Mouse (Mus musculus) MEL (cell line): ENCODE data around the gene Naaladl2. TPM values are rescaled to one million over a fixed set of nuclear protein-coding genes. Genes with fewer than 3 reads are reported as not detected.
A peak's percentile ranks its signal among the peaks of the same experiment; 100 is the strongest.

Experiments
- DNase-seq: peaks from one replicate; pipeline ENCODE4 v3.0.0; 2011; ENCODE audit warnings: low read depth, low spot score
- H3K27ac ChIP-seq: 2 replicates; pipeline ENCODE4 v1.5.1; 2012; ENCODE audit warnings: low read depth, mild to moderate bottlenecking, control low read depth, low read length, moderate library complexity; ENCODE audit not compliant: control insufficient read depth
- H3K27me3 ChIP-seq, 2 experiments: fragments of 150-350 bp in 1 of 2; sonication (generic) in 1 of 2; 2 replicates each; pipeline ENCODE4 v1.6.1; 2012; ENCODE audit warnings: low read length in 2 of 2, mild to moderate bottlenecking in 2 of 2, improper control_type of control experiment in 1 of 2, moderate library complexity in 1 of 2; ENCODE audit not compliant: insufficient read depth in 2 of 2, control insufficient read depth in 1 of 2
- H3K36me3 ChIP-seq, 2 experiments: 2 replicates each; pipeline ENCODE4 v1.6.1; 2012 to 2014; ENCODE audit warnings: low read length in 2 of 2, improper control_type of control experiment in 1 of 2, inconsistent platforms in 1 of 2, mild to moderate bottlenecking in 1 of 2; ENCODE audit not compliant: insufficient read depth in 2 of 2, control insufficient read depth in 1 of 2
- H3K4me1 ChIP-seq, 2 experiments: fragments of 150-350 bp in 1 of 2; sonication (generic) in 1 of 2; 2 replicates each; pipeline ENCODE4 v1.6.1; 2012; ENCODE audit warnings: low read length in 2 of 2, improper control_type of control experiment in 1 of 2, mild to moderate bottlenecking in 1 of 2; ENCODE audit not compliant: insufficient read depth in 2 of 2, control insufficient read depth in 1 of 2
- H3K4me3 ChIP-seq, 2 experiments: fragments of 150-350 bp in 1 of 2; sonication (generic) in 1 of 2; 2 replicates each; pipeline ENCODE4 v1.5.1; 2012; ENCODE audit warnings: low read depth in 2 of 2, low read length in 2 of 2, mild to moderate bottlenecking in 2 of 2, moderate library complexity in 2 of 2, control low read depth in 1 of 2, improper control_type of control experiment in 1 of 2; ENCODE audit not compliant: control insufficient read depth in 1 of 2, insufficient read depth in 1 of 2
- H3K79me2 ChIP-seq: 2 replicates; pipeline ENCODE4 v1.6.1; 2012; ENCODE audit warnings: mild to moderate bottlenecking, low read length, moderate library complexity; ENCODE audit not compliant: control insufficient read depth, poor library complexity, insufficient read depth
- H3K9ac ChIP-seq: 2 replicates; pipeline ENCODE4 v1.6.1; 2012; ENCODE audit warnings: low read depth, mild to moderate bottlenecking, control low read depth, low read length, moderate library complexity; ENCODE audit not compliant: control insufficient read depth, poor library complexity, severe bottlenecking
- H3K9me3 ChIP-seq: fragments of 150-350 bp; sonication (generic); replicated peaks from 2 replicates; pipeline ENCODE4 v1.6.1; 2012; ENCODE audit warnings: mild to moderate bottlenecking, low read length, improper control_type of control experiment, moderate library complexity; ENCODE audit not compliant: insufficient read depth
- BHLHE40 ChIP-seq: IDR thresholded peaks from 2 replicates; pipeline ENCODE4 v1.6.1; 2012; ENCODE audit warnings: low read depth, mild to moderate bottlenecking, inconsistent platforms, low read length, improper control_type of control experiment, borderline replicate concordance
- E2F4 ChIP-seq: IDR thresholded peaks from 2 replicates; pipeline ENCODE4 v1.6.1; 2011; ENCODE audit warnings: low read depth, low read length, improper control_type of control experiment, borderline replicate concordance
- EP300 ChIP-seq, 2 experiments: IDR thresholded peaks; 2 replicates each; pipeline ENCODE4 v1.6.1; 2011; ENCODE audit warnings: improper control_type of control experiment in 2 of 2, low read length in 2 of 2, low read depth in 1 of 2, mild to moderate bottlenecking in 1 of 2
- ETS1 ChIP-seq: IDR thresholded peaks from 2 replicates; pipeline ENCODE4 v1.6.1; 2012; ENCODE audit warnings: low read depth, mild to moderate bottlenecking, inconsistent platforms, low read length, improper control_type of control experiment, moderate library complexity
- GATA1 ChIP-seq: IDR thresholded peaks from 2 replicates; pipeline ENCODE4 v1.6.1; 2011; ENCODE audit warnings: low read depth, low read length, improper control_type of control experiment
- JUND ChIP-seq: IDR thresholded peaks from 2 replicates; pipeline ENCODE4 v1.6.1; 2011; ENCODE audit warnings: low read depth, mild to moderate bottlenecking, improper control_type of control experiment, low read length
- MAFK ChIP-seq: IDR thresholded peaks from 2 replicates; pipeline ENCODE4 v1.6.1; 2011; ENCODE audit warnings: low read depth, mild to moderate bottlenecking, low read length, improper control_type of control experiment, borderline replicate concordance
- MAZ ChIP-seq: IDR thresholded peaks from 2 replicates; pipeline ENCODE4 v1.6.1; 2012; ENCODE audit warnings: low read depth, mild to moderate bottlenecking, inconsistent platforms, low read length, improper control_type of control experiment
- MXI1 ChIP-seq: IDR thresholded peaks from 2 replicates; pipeline ENCODE4 v1.6.1; 2011; ENCODE audit warnings: mild to moderate bottlenecking, low read depth, low read length, improper control_type of control experiment
- NELFE ChIP-seq: IDR thresholded peaks from 2 replicates; pipeline ENCODE4 v1.6.1; 2011; ENCODE audit warnings: low read depth, low read length, improper control_type of control experiment
- NRF1 ChIP-seq: IDR thresholded peaks from 2 replicates; pipeline ENCODE4 v1.6.1; 2014; ENCODE audit warnings: low read depth, mild to moderate bottlenecking, inconsistent platforms, low read length, improper control_type of control experiment, moderate library complexity; ENCODE audit not compliant: poor library complexity, insufficient read depth, severe bottlenecking
- POLR2AphosphoS2 ChIP-seq: IDR thresholded peaks from 2 replicates; pipeline ENCODE4 v1.6.1; 2011; ENCODE audit warnings: low read length, improper control_type of control experiment
- RAD21 ChIP-seq: IDR thresholded peaks from 2 replicates; pipeline ENCODE4 v1.6.1; 2011; ENCODE audit warnings: mild to moderate bottlenecking, low read depth, low read length, improper control_type of control experiment
- RCOR1 ChIP-seq: IDR thresholded peaks from 2 replicates; pipeline ENCODE4 v1.6.1; 2012; ENCODE audit warnings: low read depth, mild to moderate bottlenecking, inconsistent platforms, low read length, improper control_type of control experiment
- TBP ChIP-seq: IDR thresholded peaks from 2 replicates; pipeline ENCODE4 v1.8.0; 2011; ENCODE audit warnings: low read depth, low read length, improper control_type of control experiment
- UBTF ChIP-seq: IDR thresholded peaks from 2 replicates; pipeline ENCODE4 v1.6.1; 2012; ENCODE audit warnings: low read depth, mild to moderate bottlenecking, inconsistent platforms, low read length, improper control_type of control experiment, moderate library complexity, borderline replicate concordance; ENCODE audit not compliant: insufficient read depth
- USF2 ChIP-seq, 2 experiments: IDR thresholded peaks; 2 replicates each; pipeline ENCODE4 v1.6.1; 2011 to 2012; ENCODE audit warnings: improper control_type of control experiment in 2 of 2, low read length in 2 of 2, borderline replicate concordance in 1 of 2, inconsistent platforms in 1 of 2, low read depth in 1 of 2, mild to moderate bottlenecking in 1 of 2; ENCODE audit not compliant: insufficient read depth in 1 of 2
- ZMIZ1 ChIP-seq: IDR thresholded peaks from 2 replicates; pipeline ENCODE4 v1.6.1; 2012; ENCODE audit warnings: low read depth, mild to moderate bottlenecking, inconsistent platforms, low read length, improper control_type of control experiment, moderate library complexity
- ZNF384 ChIP-seq: IDR thresholded peaks from 2 replicates; pipeline ENCODE4 v1.6.1; 2012; ENCODE audit warnings: low read depth, mild to moderate bottlenecking, inconsistent platforms, low read length, improper control_type of control experiment
- polyA plus RNA-seq, 2 experiments: library from polyadenylated mRNA; stranded (reverse) in 1 of 2; unstranded in 1 of 2; fragments of >175 nt in 1 of 2; fragments of >200 nt in 1 of 2; gene quantifications; 2 replicates each; pipeline versions ENCODE4 v1.2.1 to v1.2.4; 2012; ENCODE audit warnings: low replicate concordance in 2 of 2, low read depth in 1 of 2; ENCODE audit not compliant: insufficient read length in 2 of 2, insufficient read depth in 1 of 2, missing spikeins in 1 of 2
- total RNA-seq: library from RNA; depleted of rRNA; stranded (reverse); fragments of 300-350 nt; gene quantifications from 2 replicates; pipeline ENCODE4 v1.2.3, GENCODE M21; 2012

Naaladl2 gene
- total and polyA plus RNA-seq, 3 experiments, result 0.17 TPM; not detected in 2

- 0 out of 4 replicates have a peak, but pooled peaks cover 0 to 5% of the 10 kb centered on the region in 2 experiments for H3K4me1 ChIP-seq
- peak; percentile 37 for DNase-seq
- no peak overlapping the region for H3K4me3 ChIP-seq
- TF ChIP-seq BHLHE40 (no peak), NELFE (no peak), NRF1 (no peak), UBTF (0 out of 2 replicates have a peak, but pooled peaks have one; percentile 35), MAZ (no peak), GATA1 (peak; percentile 64), MAFK (no peak; the same call in 1 of the 2 replicates), ZNF384 (no peak), EP300 (IDR thresholded peaks at IDR 0.05; ENCODE audit: low read depth in 1 of 2, low read length in 2 of 2) (peak; percentile 52 to 61; a peak in 3 of 4 replicates), ZMIZ1 (no peak), TBP (peak; percentile 93)
- no peak overlapping the region for H3K27ac ChIP-seq
- no peaks in the 10 kb centered on the region for H3K9me3 ChIP-seq
- H3K79me2 ChIP-seq, result no peaks in the 10 kb centered on the region
- H3K27me3 ChIP-seq, result no peaks in the 10 kb centered on the region
- H3K36me3 ChIP-seq, result peaks cover 0 to 3% of the 10 kb centered on the region in 2 experiments; a peak in 1 of 4 replicates
- H3K9ac ChIP-seq, result no peak overlapping the region
Measured at GRCm38 (mm10) chr3:24942170-24942569, 201.9 kb downstream of the Naaladl2 start.

- Histone ChIP-seq H3K27ac (no peak overlapping the region), H3K9me3 (no peaks in the 10 kb centered on the region), H3K79me2 (no peaks in the 10 kb centered on the region), H3K4me1 (0 out of 4 replicates have a peak, but pooled peaks cover 0 to 5% of the 10 kb centered on the region in 2 experiments), H3K4me3 (no peak overlapping the region), H3K36me3 (peaks cover 0 to 3% of the 10 kb centered on the region in 2 experiments; a peak in 1 of 4 replicates), H3K9ac (no peak overlapping the region), H3K27me3 (no peaks in the 10 kb centered on the region)
- no peak for DNase-seq
- TF ChIP-seq RCOR1 (no peak), MXI1 (no peak), UBTF (no peak), EP300 (IDR thresholded peaks at IDR 0.05; ENCODE audit: low read depth in 1 of 2, low read length in 2 of 2) (no peak), RAD21 (no peak), MAFK (no peak), TBP (no peak), ETS1 (no peak), POLR2AphosphoS2 (no peak), USF2 (IDR thresholded peaks at IDR 0.05; ENCODE audit: borderline replicate concordance in 1 of 2, insufficient read depth in 1 of 2, low read depth in 1 of 2, low read length in 2 of 2) (no peak), E2F4 (no peak), JUND (no peak), MAZ (no peak)
Measured at GRCm38 (mm10) chr3:24938507-24939182, 205.4 kb downstream of the Naaladl2 start.
